Mouse (Mus musculus) embryonic fibroblast, embryonic 13.5 days (primary cell): ENCODE data around the gene Dcxr. TPM values are rescaled to one million over a fixed set of nuclear protein-coding genes. Genes with fewer than 3 reads are reported as not detected.
A peak's percentile ranks its signal among the peaks of the same experiment; 100 is the strongest.
"Not testable (repeated sequence)": the region's sequence is repeated elsewhere in the genome, so short reads cannot be mapped to it uniquely, and the experiment has no call there.

ENCODE experiments used
- H3K27ac ChIP-seq: 2 replicates; pipeline ENCODE4 v1.5.1; 2012; ENCODE audit warnings: low read length, control low read depth, inconsistent platforms; ENCODE audit not compliant: insufficient read depth
- H3K4me1 ChIP-seq: 2 replicates; pipeline ENCODE4 v1.6.1; 2011; ENCODE audit warnings: low read length; ENCODE audit not compliant: control insufficient read depth, insufficient read depth
- H3K4me3 ChIP-seq: 2 replicates; pipeline ENCODE4 v1.5.1; 2011; ENCODE audit warnings: mild to moderate bottlenecking, control low read depth, low read length; ENCODE audit not compliant: insufficient read depth
- CTCF ChIP-seq: IDR thresholded peaks from 2 replicates; pipeline ENCODE4 v1.5.1; 2011; ENCODE audit warnings: mild to moderate bottlenecking, control low read depth, low read length, moderate library complexity, borderline replicate concordance; ENCODE audit not compliant: insufficient read depth
- POLR2A ChIP-seq: IDR thresholded peaks from 2 replicates; pipeline ENCODE4 v1.6.1; 2011; ENCODE audit warnings: low read depth, mild to moderate bottlenecking, control low read depth, low read length, moderate library complexity
- polyA plus RNA-seq: library from polyadenylated mRNA; stranded (reverse); fragments of >200 nt; gene quantifications from 2 replicates; pipeline ENCODE4 v1.2.4, GENCODE M21; 2011; ENCODE audit warnings: low read depth; ENCODE audit not compliant: missing spikeins, insufficient read length

The Dcxr gene
- polyA plus RNA-seq, 1 experiment, result 31.6 TPM

GRCm38 (mm10) chr11:120730331-120730870 is 3.3 kb upstream of the Dcxr start:
- no peak overlapping the region for H3K27ac ChIP-seq
- peaks cover 6% of the 10 kb centered on the region for H3K4me1 ChIP-seq
- TF ChIP-seq POLR2A (no peak), CTCF (no peak)
- no peak overlapping the region for H3K4me3 ChIP-seq

GRCm38 (mm10) chr11:120729432-120730050 is 2.5 kb upstream of the Dcxr start:
- H3K4me1 ChIP-seq, H3K27ac ChIP-seq, H3K4me3 ChIP-seq: not testable (repeated sequence)

GRCm38 (mm10) chr11:120728530-120729240 is 1.6 kb upstream of the Dcxr start:
- peaks cover 6% of the 10 kb centered on the region for H3K4me1 ChIP-seq
- TF ChIP-seq POLR2A (no peak), CTCF (no peak)

GRCm38 (mm10) chr11:120727564-120727963 is 483 bp upstream of the Dcxr start:
- TF ChIP-seq POLR2A (no peak), CTCF (no peak)
- no peak overlapping the region for H3K27ac ChIP-seq
- peaks cover 3% of the 10 kb centered on the region; the same call in 1 of the 2 replicates for H3K4me1 ChIP-seq
- no peak overlapping the region for H3K4me3 ChIP-seq

More at GRCm38 (mm10) chr11:120728530-120729240, 1.6 kb upstream of the Dcxr start:
- Histone ChIP-seq H3K27ac (no peak overlapping the region), H3K4me3 (no peak overlapping the region)

- TF ChIP-seq POLR2A, result no peak
- no peak for TF ChIP-seq CTCF
- Histone ChIP-seq H3K27ac (no peak overlapping the region), H3K4me1 (peaks cover 2% of the 10 kb centered on the region; the same call in 1 of the 2 replicates), H3K4me3 (peak overlapping the region; percentile 60)
Measured at GRCm38 (mm10) chr11:120726243-120727168, 575 bp downstream of the Dcxr start.

- Histone ChIP-seq H3K27ac (no peak overlapping the region), H3K4me3 (no peak overlapping the region), H3K4me1 (no peaks in the 10 kb centered on the region)
- peak; percentile 34; the same call in 1 of the 2 replicates for TF ChIP-seq POLR2A
- no peak for TF ChIP-seq CTCF
Measured at GRCm38 (mm10) chr11:120723509-120723908, 3.6 kb downstream of the Dcxr start.

GRCm38 (mm10) chr11:120722761-120723382 is 4.2 kb downstream of the Dcxr start:
- H3K4me3 ChIP-seq, result no peak overlapping the region
- peak; percentile 36 for TF ChIP-seq POLR2A
- no peak for TF ChIP-seq CTCF
- H3K4me1 ChIP-seq, result no peaks in the 10 kb centered on the region
- no peak overlapping the region for H3K27ac ChIP-seq

- H3K27ac ChIP-seq, result no peak overlapping the region
- no peaks in the 10 kb centered on the region for H3K4me1 ChIP-seq
- TF ChIP-seq POLR2A, result no peak; the same call in 1 of the 2 replicates
- TF ChIP-seq CTCF, result no peak
- H3K4me3 ChIP-seq, result peak overlapping the region; percentile 25
Measured at GRCm38 (mm10) chr11:120722067-120722630, 4.9 kb downstream of the Dcxr start.
